In genomic region chr4:36659920-36660319, GRCm38 (mm10) we compare ENCODE assay signal across 25 mouse cellular contexts.
"Had no signal": no experiment of that assay in that cellular context is flagged by ENCODE, and none has a peak within 500 bp of the region (broad histone marks: within the 10 kb centered on the region; RNA-seq: fewer than 3 reads in every experiment).

No protein-coding gene starts in this region.

- H3K9me3 ChIP-seq: heart, embryonic 10.5 days; heart, embryonic 12.5 days; hindbrain, embryonic 10.5 days; hindbrain, embryonic 12.5 days; intestine, embryonic 15.5 days; limb, embryonic 10.5 days; limb, embryonic 12.5 days had no signal

- H3K9ac ChIP-seq: heart, embryonic 12.5 days; hindbrain, embryonic 12.5 days; hindbrain, embryonic 14.5 days; intestine, embryonic 15.5 days; limb, embryonic 12.5 days had no signal

- DNase-seq: gastrocnemius, adult 2 months; gastrocnemius, postnatal 10 days; gastrocnemius, postnatal 25 days; heart, adult 18-20 months; heart, postnatal 10 days; heart, postnatal 4 days; kidney, adult 18-20 months; kidney, adult 8-10 months; kidney, postnatal 10 days; kidney, postnatal 25 days; kidney, postnatal 4 days; liver had no signal

- H3K4me3 ChIP-seq: gastrocnemius, adult 2 months; heart, embryonic 10.5 days; heart, embryonic 12.5 days; hindbrain, embryonic 10.5 days; hindbrain, embryonic 12.5 days; intestine, embryonic 15.5 days; layer of hippocampus, adult 2 months; left cerebral cortex, adult 2 months; limb, embryonic 10.5 days; limb, embryonic 12.5 days had no signal

- H3K4me1 ChIP-seq: heart, embryonic 10.5 days; heart, embryonic 12.5 days; hindbrain, embryonic 10.5 days; hindbrain, embryonic 12.5 days; intestine, embryonic 15.5 days; limb, embryonic 10.5 days; limb, embryonic 12.5 days had no signal

- H3K4me2 ChIP-seq: heart, embryonic 12.5 days; hindbrain, embryonic 12.5 days; hindbrain, embryonic 14.5 days; intestine, embryonic 15.5 days; limb, embryonic 12.5 days had no signal

- ATAC-seq: hindbrain, embryonic 16.5 days; inflammation-experienced regulatory T-cells, adult 6 months; intestine, embryonic 15.5 days; intestine, postnatal 0 days had no signal

- H3K27me3 ChIP-seq: heart, embryonic 12.5 days; hindbrain, embryonic 12.5 days; intestine, embryonic 15.5 days; limb, embryonic 12.5 days had no signal

- H3K36me3 ChIP-seq: heart, embryonic 10.5 days; heart, embryonic 12.5 days; hindbrain, embryonic 10.5 days; hindbrain, embryonic 12.5 days; intestine, embryonic 15.5 days; limb, embryonic 10.5 days; limb, embryonic 12.5 days had no signal

- H3K27ac ChIP-seq: gastrocnemius, adult 2 months; heart, embryonic 10.5 days; hindbrain, embryonic 10.5 days; hindbrain, embryonic 12.5 days; hindbrain, embryonic 14.5 days; intestine, embryonic 15.5 days; layer of hippocampus, adult 2 months; left cerebral cortex, adult 2 months; limb, embryonic 10.5 days; limb, embryonic 12.5 days had no signal
